Mouse (Mus musculus): ENCODE data around the gene Dhx35. TPM values are rescaled to one million over a fixed set of nuclear protein-coding genes. Genes with fewer than 3 reads are reported as not detected.

Dhx35 gene
- polyA plus RNA-seq, 1 experiment: 28.5 TPM

DNA sequence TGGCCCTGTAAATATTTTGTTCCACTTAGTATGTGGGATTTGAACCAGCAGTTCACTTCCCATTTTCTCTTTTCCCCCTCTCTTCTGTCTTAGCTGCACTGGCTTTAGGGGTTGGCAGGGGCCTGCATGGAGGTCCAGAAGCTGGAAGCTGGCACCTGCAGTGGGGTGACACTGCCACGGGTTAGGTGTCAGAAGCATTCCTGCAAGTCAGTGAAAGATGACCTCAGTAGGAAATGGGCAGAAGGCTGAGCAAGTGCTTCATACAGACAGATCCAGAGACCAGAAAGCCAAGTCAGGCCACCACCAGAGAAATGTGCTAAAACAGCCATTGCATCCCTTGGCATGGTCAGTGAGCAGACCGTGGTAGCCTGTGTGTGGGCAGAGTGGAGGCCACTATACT lies 66.5 kb downstream of the Dhx35 start:
- TF ChIP-seq POLR2A (IDR thresholded peaks at IDR 0.05; ENCODE audit: extremely low read depth, insufficient read depth, low read length): no peak
- TF ChIP-seq CTCF (IDR thresholded peaks at IDR 0.05; ENCODE audit: extremely low read depth, insufficient read depth, low read length): no peak
- Histone ChIP-seq H3K4me3 (ENCODE audit: insufficient read depth, low read length) (no peak overlapping the region), H3K4me1 (ENCODE audit: control insufficient read depth, insufficient read depth, low read length) (no peaks in the 10 kb centered on the region), H3K27ac (ENCODE audit: insufficient read depth, low read length) (no peak overlapping the region)

GRCm38 (mm10) chr2:158863341-158864125 lies 68.9 kb downstream of the Dhx35 start:
- Histone ChIP-seq H3K4me1 (ENCODE audit: control insufficient read depth, insufficient read depth, low read length) (no peaks in the 10 kb centered on the region), H3K27ac (ENCODE audit: insufficient read depth, low read length) (no peak overlapping the region), H3K4me3 (ENCODE audit: insufficient read depth, low read length) (no peak overlapping the region)
- TF ChIP-seq POLR2A (IDR thresholded peaks at IDR 0.05; ENCODE audit: extremely low read depth, insufficient read depth, low read length) (no peak), CTCF (IDR thresholded peaks at IDR 0.05; ENCODE audit: extremely low read depth, insufficient read depth, low read length) (peak; percentile 99)

GRCm38 (mm10) chr2:158864126-158864458 lies 69.5 kb downstream of the Dhx35 start:
- no peak overlapping the region for H3K27ac ChIP-seq (ENCODE audit: insufficient read depth, low read length)
- no peaks in the 10 kb centered on the region for H3K4me1 ChIP-seq (ENCODE audit: control insufficient read depth, insufficient read depth, low read length)
- no peak overlapping the region for H3K4me3 ChIP-seq (ENCODE audit: insufficient read depth, low read length)
- TF ChIP-seq CTCF (IDR thresholded peaks at IDR 0.05; ENCODE audit: extremely low read depth, insufficient read depth, low read length) (no peak), POLR2A (IDR thresholded peaks at IDR 0.05; ENCODE audit: extremely low read depth, insufficient read depth, low read length) (no peak)

DNA sequence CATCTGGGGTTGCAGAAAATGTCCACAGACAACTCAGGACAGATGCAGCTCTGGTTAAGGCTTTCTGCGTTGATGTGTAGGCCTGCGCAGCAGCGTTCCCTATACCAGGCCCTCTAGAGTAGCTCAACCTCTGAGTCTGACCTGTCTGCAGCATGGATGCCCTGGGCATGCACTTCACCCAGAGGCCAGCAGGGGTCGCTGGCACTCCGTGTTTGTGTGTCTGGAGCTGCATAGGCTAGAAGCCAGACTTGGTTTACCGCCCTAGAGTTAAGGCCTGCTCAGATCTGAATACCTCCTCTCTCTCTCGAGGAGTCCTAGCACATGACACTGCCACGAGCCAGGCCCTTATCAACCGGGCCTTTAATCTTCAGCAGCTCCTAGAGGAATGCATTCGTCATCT lies 70.8 kb downstream of the Dhx35 start:
- H3K4me3 ChIP-seq (ENCODE audit: insufficient read depth, low read length): no peak overlapping the region
- no peak overlapping the region for H3K27ac ChIP-seq (ENCODE audit: insufficient read depth, low read length)
- TF ChIP-seq CTCF (IDR thresholded peaks at IDR 0.05; ENCODE audit: extremely low read depth, insufficient read depth, low read length): peak; percentile 98
- TF ChIP-seq POLR2A (IDR thresholded peaks at IDR 0.05; ENCODE audit: extremely low read depth, insufficient read depth, low read length): no peak
- no peaks in the 10 kb centered on the region; the same call in 1 of the 2 replicates for H3K4me1 ChIP-seq (ENCODE audit: control insufficient read depth, insufficient read depth, low read length)

DNA sequence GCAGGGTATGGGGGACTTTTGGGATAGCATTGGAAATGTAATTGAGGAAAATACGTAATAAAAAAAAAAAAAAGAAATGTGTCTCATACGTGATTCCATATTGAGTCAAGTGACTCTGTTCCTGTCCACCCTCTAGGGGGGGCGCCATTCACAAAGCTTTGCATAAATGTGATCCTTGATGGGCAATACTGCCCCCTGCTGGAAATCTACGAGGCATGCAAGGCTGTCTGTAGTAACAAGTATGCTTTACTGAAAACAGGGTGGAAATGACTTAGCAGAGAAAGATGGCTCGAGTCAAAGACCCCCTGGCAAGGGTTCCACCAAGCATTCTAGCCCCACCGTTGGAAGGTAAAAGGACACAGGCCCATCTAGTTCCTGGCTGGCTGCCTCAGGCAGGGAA lies 92.0 kb downstream of the Dhx35 start:
- TF ChIP-seq POLR2A (IDR thresholded peaks at IDR 0.05; ENCODE audit: extremely low read depth, insufficient read depth, low read length) (no peak), CTCF (IDR thresholded peaks at IDR 0.05; ENCODE audit: extremely low read depth, insufficient read depth, low read length) (peak; percentile 47)
- Histone ChIP-seq H3K4me1 (ENCODE audit: control insufficient read depth, insufficient read depth, low read length) (no peaks in the 10 kb centered on the region), H3K27ac (ENCODE audit: insufficient read depth, low read length) (no peak overlapping the region), H3K4me3 (ENCODE audit: insufficient read depth, low read length) (no peak overlapping the region)

DNA sequence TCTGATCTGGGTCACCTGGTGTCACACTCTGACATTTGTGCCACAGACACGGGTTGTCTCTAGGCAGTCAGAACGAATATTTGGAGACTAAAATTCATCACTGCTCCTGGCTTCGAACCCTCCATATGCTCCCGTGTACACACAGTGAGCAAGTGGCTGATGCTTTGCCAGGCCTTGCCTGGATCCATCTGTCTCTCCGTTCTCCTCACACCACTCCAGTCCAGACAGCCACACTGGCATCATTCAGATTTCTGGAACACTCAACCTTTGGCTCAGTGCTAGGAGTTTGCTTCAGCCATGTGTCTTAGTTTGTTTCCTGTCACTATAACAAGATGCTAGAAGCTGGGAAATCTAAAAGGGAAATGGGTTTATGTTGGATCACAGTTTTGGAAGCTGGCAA lies 93.9 kb downstream of the Dhx35 start:
- no peak overlapping the region for H3K4me3 ChIP-seq (ENCODE audit: insufficient read depth, low read length)
- TF ChIP-seq CTCF (IDR thresholded peaks at IDR 0.05; ENCODE audit: extremely low read depth, insufficient read depth, low read length) (no peak), POLR2A (IDR thresholded peaks at IDR 0.05; ENCODE audit: extremely low read depth, insufficient read depth, low read length) (no peak)
- H3K27ac ChIP-seq (ENCODE audit: insufficient read depth, low read length): no peak overlapping the region
- H3K4me1 ChIP-seq (ENCODE audit: control insufficient read depth, insufficient read depth, low read length): no peaks in the 10 kb centered on the region

DNA sequence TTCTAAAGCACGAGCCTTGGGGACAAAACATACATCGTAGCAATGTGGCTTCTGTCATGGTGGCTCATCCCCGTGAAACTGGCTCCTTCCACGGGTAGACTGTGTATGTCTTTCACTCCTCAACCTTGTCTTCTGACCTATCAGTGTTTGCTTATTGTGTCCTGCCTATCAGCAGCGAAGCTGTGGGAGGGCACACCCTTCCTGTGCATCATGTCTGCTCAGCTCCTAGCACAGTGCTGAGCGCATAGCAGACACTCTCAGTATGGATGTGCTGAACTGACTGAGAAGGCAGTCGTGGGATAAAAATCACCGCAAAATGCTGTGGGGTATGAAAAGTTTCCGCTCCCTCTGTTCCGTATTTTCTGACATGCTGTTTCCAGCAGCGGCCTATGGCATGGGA lies 94.6 kb downstream of the Dhx35 start:
- no peak overlapping the region for H3K4me3 ChIP-seq (ENCODE audit: insufficient read depth, low read length)
- H3K4me1 ChIP-seq (ENCODE audit: control insufficient read depth, insufficient read depth, low read length): no peaks in the 10 kb centered on the region
- TF ChIP-seq POLR2A (IDR thresholded peaks at IDR 0.05; ENCODE audit: extremely low read depth, insufficient read depth, low read length) (no peak), CTCF (IDR thresholded peaks at IDR 0.05; ENCODE audit: extremely low read depth, insufficient read depth, low read length) (no peak)
- H3K27ac ChIP-seq (ENCODE audit: insufficient read depth, low read length): no peak overlapping the region

DNA sequence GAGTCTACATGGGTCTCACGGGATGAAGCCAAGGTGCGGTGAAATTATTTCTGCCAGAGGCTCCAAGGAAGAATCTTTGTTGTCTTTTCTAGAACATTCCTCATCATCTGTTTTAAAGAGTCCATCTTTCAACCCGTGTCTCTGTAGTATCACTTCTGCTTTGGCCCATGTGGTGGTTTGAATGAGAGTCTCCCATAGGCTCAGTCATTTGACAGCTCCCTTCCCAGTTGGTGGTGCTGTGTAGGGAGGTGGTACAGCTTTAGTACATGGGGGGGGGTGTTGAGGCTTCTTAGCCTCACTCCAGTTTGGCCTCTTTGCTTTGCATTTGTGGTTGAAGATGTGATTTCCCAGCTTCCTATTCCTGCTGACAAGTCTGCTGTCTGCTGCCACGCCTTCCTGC lies 96.7 kb downstream of the Dhx35 start:
- H3K4me1 ChIP-seq (ENCODE audit: control insufficient read depth, insufficient read depth, low read length): no peaks in the 10 kb centered on the region

DNA sequence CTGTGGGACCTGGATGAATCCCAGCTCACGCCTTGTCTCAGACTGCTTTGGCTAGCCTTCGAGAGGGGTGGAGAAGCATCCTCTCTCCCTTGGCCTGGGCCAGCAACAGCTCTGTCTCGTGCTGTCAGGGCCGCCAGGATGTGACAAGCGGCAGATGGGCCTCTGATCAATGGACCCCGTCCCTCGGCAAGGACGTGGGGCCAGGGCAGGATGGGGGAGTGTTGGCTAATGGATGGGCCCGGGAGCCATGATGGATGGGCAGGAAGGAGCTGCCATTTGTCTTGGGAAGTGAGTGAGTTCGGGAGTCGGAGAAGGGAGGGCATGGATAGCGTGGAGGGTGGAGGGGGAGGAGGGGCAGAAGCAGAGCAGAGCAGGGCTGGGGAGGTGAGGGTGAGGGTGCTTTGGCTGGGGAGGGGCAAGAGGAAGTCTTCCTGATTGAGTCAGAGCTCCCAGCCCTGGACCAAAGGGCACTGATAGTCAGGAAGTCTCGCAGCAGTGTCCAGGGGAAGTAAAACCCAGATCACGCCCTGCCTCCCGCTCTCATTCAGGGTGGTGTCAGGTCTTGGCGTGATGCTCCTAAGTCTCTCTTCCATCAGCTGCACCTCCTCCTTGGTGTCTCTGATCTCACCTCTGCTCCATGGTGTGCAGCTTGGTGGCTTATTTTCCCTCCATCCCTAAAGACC lies 98.7 kb downstream of the Dhx35 start:
- H3K4me3 ChIP-seq (ENCODE audit: insufficient read depth, low read length): no peak overlapping the region
- no peak overlapping the region for H3K27ac ChIP-seq (ENCODE audit: insufficient read depth, low read length)
- TF ChIP-seq POLR2A (IDR thresholded peaks at IDR 0.05; ENCODE audit: extremely low read depth, insufficient read depth, low read length) (no peak), CTCF (IDR thresholded peaks at IDR 0.05; ENCODE audit: extremely low read depth, insufficient read depth, low read length) (no peak)
- no peaks in the 10 kb centered on the region for H3K4me1 ChIP-seq (ENCODE audit: control insufficient read depth, insufficient read depth, low read length)

More for the DNA sequence above, 96.7 kb downstream of the Dhx35 start:
- no peak overlapping the region for H3K4me3 ChIP-seq (ENCODE audit: insufficient read depth, low read length)
- H3K27ac ChIP-seq (ENCODE audit: insufficient read depth, low read length): no peak overlapping the region
- TF ChIP-seq POLR2A (IDR thresholded peaks at IDR 0.05; ENCODE audit: extremely low read depth, insufficient read depth, low read length): no peak
- TF ChIP-seq CTCF (IDR thresholded peaks at IDR 0.05; ENCODE audit: extremely low read depth, insufficient read depth, low read length): no peak

All from cortical plate, adult 2 months (tissue).